Mouse (Mus musculus): Measurements from ENCODE around the gene Ino80e. TPM values are rescaled to one million over a fixed set of nuclear protein-coding genes. Genes with fewer than 3 reads are reported as not detected.

The Ino80e gene
- total and polyA plus RNA-seq, 3 experiments, result 60.3 to 893 (median 106) TPM

- no peak for ATAC-seq (ENCODE audit: extremely low read depth, insufficient number of reproducible peaks, low FRiP score, poor library complexity, severe bottlenecking)
- peaks cover 63% of the 10 kb centered on the region for H3K27me3 ChIP-seq (ENCODE audit: insufficient read depth, low read length)
- peaks cover 30% of the 10 kb centered on the region for H3K4me1 ChIP-seq (ENCODE audit: insufficient read depth, low read depth, low read length)
- no peak overlapping the region for H3K4me3 ChIP-seq (ENCODE audit: low read depth, low read length)
- DNase-seq (ENCODE audit: low spot score), result no peak
- TF ChIP-seq GATA2 (IDR thresholded peaks at IDR 0.05; ENCODE audit: borderline replicate concordance, low read depth, low read length) (no peak), CTCF (IDR thresholded peaks at IDR 0.05; ENCODE audit: low read depth, low read length) (no peak), TAL1 (conservative IDR thresholded peaks at IDR 0.05; ENCODE audit: low read depth, low read length) (no peak), GATA1 (IDR thresholded peaks at IDR 0.05; ENCODE audit: borderline replicate concordance, low read length) (no peak), POLR2AphosphoS5 (IDR thresholded peaks at IDR 0.05; ENCODE audit: insufficient replicate concordance, low read depth, low read length) (no peak)
- H3K36me3 ChIP-seq (replicated peaks), result peaks cover 2% of the 10 kb centered on the region
- H3K9me3 ChIP-seq (replicated peaks), result no peaks in the 10 kb centered on the region
These were observed 52.3 kb downstream of the Ino80e start for GRCm38 (mm10) chr7:126809723-126810369.

- H3K9me3 ChIP-seq (replicated peaks), result no peaks in the 10 kb centered on the region
- no peak for DNase-seq (ENCODE audit: low spot score)
- TF ChIP-seq CTCF (IDR thresholded peaks at IDR 0.05; ENCODE audit: low read depth, low read length), result no peak
- TF ChIP-seq TAL1 (conservative IDR thresholded peaks at IDR 0.05; ENCODE audit: low read depth, low read length), result no peak
- TF ChIP-seq GATA2 (IDR thresholded peaks at IDR 0.05; ENCODE audit: borderline replicate concordance, low read depth, low read length), result no peak
- TF ChIP-seq GATA1 (IDR thresholded peaks at IDR 0.05; ENCODE audit: borderline replicate concordance, low read length), result no peak
- no peak for TF ChIP-seq POLR2AphosphoS5 (IDR thresholded peaks at IDR 0.05; ENCODE audit: insufficient replicate concordance, low read depth, low read length)
- ATAC-seq (ENCODE audit: extremely low read depth, insufficient number of reproducible peaks, low FRiP score, poor library complexity, severe bottlenecking), result peak; percentile 49; the same call in 1 of the 2 replicates
- H3K4me1 ChIP-seq (ENCODE audit: insufficient read depth, low read depth, low read length), result peaks cover 34% of the 10 kb centered on the region
- H3K36me3 ChIP-seq (replicated peaks), result peaks cover 2% of the 10 kb centered on the region
- H3K4me3 ChIP-seq (ENCODE audit: low read depth, low read length), result peak overlapping the region; percentile 71
- peaks cover 59% of the 10 kb centered on the region for H3K27me3 ChIP-seq (ENCODE audit: insufficient read depth, low read length)
These were observed 53.3 kb downstream of the Ino80e start for GRCm38 (mm10) chr7:126808703-126809455.

- Histone ChIP-seq H3K9me3 (replicated peaks) (no peaks in the 10 kb centered on the region), H3K36me3 (replicated peaks) (peaks cover 5% of the 10 kb centered on the region), H3K4me3 (ENCODE audit: low read depth, low read length) (no peak overlapping the region), H3K4me1 (ENCODE audit: insufficient read depth, low read depth, low read length) (peaks cover 49% of the 10 kb centered on the region), H3K27me3 (ENCODE audit: insufficient read depth, low read length) (peaks cover 44% of the 10 kb centered on the region)
- no peak for TF ChIP-seq GATA1 (IDR thresholded peaks at IDR 0.05; ENCODE audit: borderline replicate concordance, low read length)
- no peak for TF ChIP-seq TAL1 (conservative IDR thresholded peaks at IDR 0.05; ENCODE audit: low read depth, low read length)
- TF ChIP-seq POLR2AphosphoS5 (IDR thresholded peaks at IDR 0.05; ENCODE audit: insufficient replicate concordance, low read depth, low read length), result no peak
- no peak for TF ChIP-seq CTCF (IDR thresholded peaks at IDR 0.05; ENCODE audit: low read depth, low read length)
- no peak for TF ChIP-seq GATA2 (IDR thresholded peaks at IDR 0.05; ENCODE audit: borderline replicate concordance, low read depth, low read length)
- no peak for DNase-seq (ENCODE audit: low spot score)
- no peak for ATAC-seq (ENCODE audit: extremely low read depth, insufficient number of reproducible peaks, low FRiP score, poor library complexity, severe bottlenecking)
These were observed 54.8 kb downstream of the Ino80e start for GRCm38 (mm10) chr7:126807405-126807804.

GRCm38 (mm10) chr7:126806956-126807355, 55.2 kb downstream of the Ino80e start:
- Histone ChIP-seq H3K9me3 (replicated peaks) (no peaks in the 10 kb centered on the region), H3K27me3 (ENCODE audit: insufficient read depth, low read length) (peaks cover 39% of the 10 kb centered on the region), H3K4me1 (ENCODE audit: insufficient read depth, low read depth, low read length) (peaks cover 54% of the 10 kb centered on the region), H3K4me3 (ENCODE audit: low read depth, low read length) (no peak overlapping the region), H3K36me3 (replicated peaks) (peaks cover 6% of the 10 kb centered on the region)
- TF ChIP-seq GATA2 (IDR thresholded peaks at IDR 0.05; ENCODE audit: borderline replicate concordance, low read depth, low read length) (no peak), TAL1 (conservative IDR thresholded peaks at IDR 0.05; ENCODE audit: low read depth, low read length) (no peak), CTCF (IDR thresholded peaks at IDR 0.05; ENCODE audit: low read depth, low read length) (no peak), POLR2AphosphoS5 (IDR thresholded peaks at IDR 0.05; ENCODE audit: insufficient replicate concordance, low read depth, low read length) (no peak), GATA1 (IDR thresholded peaks at IDR 0.05; ENCODE audit: borderline replicate concordance, low read length) (no peak)
- no peak for ATAC-seq (ENCODE audit: extremely low read depth, insufficient number of reproducible peaks, low FRiP score, poor library complexity, severe bottlenecking)
- no peak for DNase-seq (ENCODE audit: low spot score)

- peaks cover 63% of the 10 kb centered on the region for H3K4me1 ChIP-seq (ENCODE audit: insufficient read depth, low read depth, low read length)
- no peak for TF ChIP-seq GATA2 (IDR thresholded peaks at IDR 0.05; ENCODE audit: borderline replicate concordance, low read depth, low read length)
- no peak overlapping the region for H3K4me3 ChIP-seq (ENCODE audit: low read depth, low read length)
- no peaks in the 10 kb centered on the region for H3K9me3 ChIP-seq (replicated peaks)
- DNase-seq (ENCODE audit: low spot score) (no peak), ATAC-seq (ENCODE audit: extremely low read depth, insufficient number of reproducible peaks, low FRiP score, poor library complexity, severe bottlenecking) (no peak)
- H3K27me3 ChIP-seq (ENCODE audit: insufficient read depth, low read length), result peaks cover 20% of the 10 kb centered on the region
- H3K36me3 ChIP-seq (replicated peaks), result peaks cover 10% of the 10 kb centered on the region
These were observed 58.4 kb downstream of the Ino80e start for GRCm38 (mm10) chr7:126803751-126804150.

- DNase-seq (ENCODE audit: low spot score) (no peak), ATAC-seq (ENCODE audit: extremely low read depth, insufficient number of reproducible peaks, low FRiP score, poor library complexity, severe bottlenecking) (no peak)
- TF ChIP-seq CTCF (IDR thresholded peaks at IDR 0.05; ENCODE audit: low read depth, low read length) (no peak), GATA2 (IDR thresholded peaks at IDR 0.05; ENCODE audit: borderline replicate concordance, low read depth, low read length) (no peak), TAL1 (conservative IDR thresholded peaks at IDR 0.05; ENCODE audit: low read depth, low read length) (no peak), GATA1 (IDR thresholded peaks at IDR 0.05; ENCODE audit: borderline replicate concordance, low read length) (no peak), POLR2AphosphoS5 (IDR thresholded peaks at IDR 0.05; ENCODE audit: insufficient replicate concordance, low read depth, low read length) (no peak)
- Histone ChIP-seq H3K4me1 (ENCODE audit: insufficient read depth, low read depth, low read length) (peaks cover 59% of the 10 kb centered on the region), H3K4me3 (ENCODE audit: low read depth, low read length) (no peak overlapping the region), H3K36me3 (replicated peaks) (peaks cover 14% of the 10 kb centered on the region), H3K9me3 (replicated peaks) (no peaks in the 10 kb centered on the region), H3K27me3 (ENCODE audit: insufficient read depth, low read length) (peaks cover 15% of the 10 kb centered on the region)
These were observed 59.0 kb downstream of the Ino80e start for GRCm38 (mm10) chr7:126803181-126803580.

All from G1E (cell line).